Mouse (Mus musculus) MEL (cell line): ENCODE results near the gene Fbxl20. TPM values are rescaled to one million over a fixed set of nuclear protein-coding genes. Genes with fewer than 3 reads are reported as not detected.

Experiments used
- DNase-seq: peaks from one replicate; pipeline ENCODE4 v3.0.0; 2011; ENCODE audit warnings: low read depth, low spot score
- H3K27ac ChIP-seq: 2 replicates; pipeline ENCODE4 v1.5.1; 2012; ENCODE audit warnings: low read depth, mild to moderate bottlenecking, control low read depth, low read length, moderate library complexity; ENCODE audit not compliant: control insufficient read depth
- H3K27me3 ChIP-seq, 2 experiments: fragments of 150-350 bp in 1 of 2; sonication (generic) in 1 of 2; 2 replicates each; pipeline ENCODE4 v1.6.1; 2012; ENCODE audit warnings: low read length in 2 of 2, mild to moderate bottlenecking in 2 of 2, improper control_type of control experiment in 1 of 2, moderate library complexity in 1 of 2; ENCODE audit not compliant: insufficient read depth in 2 of 2, control insufficient read depth in 1 of 2
- H3K36me3 ChIP-seq, 2 experiments: 2 replicates each; pipeline ENCODE4 v1.6.1; 2012 to 2014; ENCODE audit warnings: low read length in 2 of 2, improper control_type of control experiment in 1 of 2, inconsistent platforms in 1 of 2, mild to moderate bottlenecking in 1 of 2; ENCODE audit not compliant: insufficient read depth in 2 of 2, control insufficient read depth in 1 of 2
- H3K4me1 ChIP-seq, 2 experiments: fragments of 150-350 bp in 1 of 2; sonication (generic) in 1 of 2; 2 replicates each; pipeline ENCODE4 v1.6.1; 2012; ENCODE audit warnings: low read length in 2 of 2, improper control_type of control experiment in 1 of 2, mild to moderate bottlenecking in 1 of 2; ENCODE audit not compliant: insufficient read depth in 2 of 2, control insufficient read depth in 1 of 2
- H3K4me3 ChIP-seq, 2 experiments: fragments of 150-350 bp in 1 of 2; sonication (generic) in 1 of 2; 2 replicates each; pipeline ENCODE4 v1.5.1; 2012; ENCODE audit warnings: low read depth in 2 of 2, low read length in 2 of 2, mild to moderate bottlenecking in 2 of 2, moderate library complexity in 2 of 2, control low read depth in 1 of 2, improper control_type of control experiment in 1 of 2; ENCODE audit not compliant: control insufficient read depth in 1 of 2, insufficient read depth in 1 of 2
- H3K79me2 ChIP-seq: 2 replicates; pipeline ENCODE4 v1.6.1; 2012; ENCODE audit warnings: mild to moderate bottlenecking, low read length, moderate library complexity; ENCODE audit not compliant: control insufficient read depth, poor library complexity, insufficient read depth
- H3K9ac ChIP-seq: 2 replicates; pipeline ENCODE4 v1.6.1; 2012; ENCODE audit warnings: low read depth, mild to moderate bottlenecking, control low read depth, low read length, moderate library complexity; ENCODE audit not compliant: control insufficient read depth, poor library complexity, severe bottlenecking
- H3K9me3 ChIP-seq: fragments of 150-350 bp; sonication (generic); replicated peaks from 2 replicates; pipeline ENCODE4 v1.6.1; 2012; ENCODE audit warnings: mild to moderate bottlenecking, low read length, improper control_type of control experiment, moderate library complexity; ENCODE audit not compliant: insufficient read depth
- E2F4 ChIP-seq: IDR thresholded peaks from 2 replicates; pipeline ENCODE4 v1.6.1; 2011; ENCODE audit warnings: low read depth, low read length, improper control_type of control experiment, borderline replicate concordance
- ELF1 ChIP-seq: IDR thresholded peaks from 2 replicates; pipeline ENCODE4 v1.6.1; 2014; ENCODE audit warnings: low read depth, mild to moderate bottlenecking, inconsistent platforms, low read length, improper control_type of control experiment, moderate library complexity
- EP300 ChIP-seq, 2 experiments: IDR thresholded peaks; 2 replicates each; pipeline ENCODE4 v1.6.1; 2011; ENCODE audit warnings: improper control_type of control experiment in 2 of 2, low read length in 2 of 2, low read depth in 1 of 2, mild to moderate bottlenecking in 1 of 2
- GATA1 ChIP-seq: IDR thresholded peaks from 2 replicates; pipeline ENCODE4 v1.6.1; 2011; ENCODE audit warnings: low read depth, low read length, improper control_type of control experiment
- JUND ChIP-seq: IDR thresholded peaks from 2 replicates; pipeline ENCODE4 v1.6.1; 2011; ENCODE audit warnings: low read depth, mild to moderate bottlenecking, improper control_type of control experiment, low read length
- KAT2A ChIP-seq: conservative IDR thresholded peaks from 2 replicates; pipeline ENCODE4 v1.6.1; 2012; ENCODE audit warnings: low read depth, low read length, improper control_type of control experiment, inconsistent platforms
- MAZ ChIP-seq: IDR thresholded peaks from 2 replicates; pipeline ENCODE4 v1.6.1; 2012; ENCODE audit warnings: low read depth, mild to moderate bottlenecking, inconsistent platforms, low read length, improper control_type of control experiment
- MEF2A ChIP-seq: IDR thresholded peaks from 2 replicates; pipeline ENCODE4 v1.6.1; 2014; ENCODE audit warnings: low read depth, mild to moderate bottlenecking, inconsistent platforms, low read length, improper control_type of control experiment; ENCODE audit not compliant: poor library complexity, insufficient replicate concordance, severe bottlenecking; ENCODE audit errors: extremely low read depth
- MXI1 ChIP-seq: IDR thresholded peaks from 2 replicates; pipeline ENCODE4 v1.6.1; 2011; ENCODE audit warnings: mild to moderate bottlenecking, low read depth, low read length, improper control_type of control experiment
- POLR2A ChIP-seq, 2 experiments: IDR thresholded peaks; 2 replicates each; pipeline ENCODE4 v1.6.1; 2011 to 2012; ENCODE audit warnings: low read length in 2 of 2, mild to moderate bottlenecking in 2 of 2, control low read depth in 1 of 2, improper control_type of control experiment in 1 of 2, low read depth in 1 of 2, moderate library complexity in 1 of 2; ENCODE audit not compliant: control insufficient read depth in 1 of 2, insufficient read depth in 1 of 2, poor library complexity in 1 of 2
- POLR2AphosphoS2 ChIP-seq: IDR thresholded peaks from 2 replicates; pipeline ENCODE4 v1.6.1; 2011; ENCODE audit warnings: low read length, improper control_type of control experiment
- POLR2AphosphoS5 ChIP-seq: IDR thresholded peaks from 2 replicates; pipeline ENCODE4 v1.6.1; 2012; ENCODE audit warnings: low read depth, borderline replicate concordance, mild to moderate bottlenecking, inconsistent platforms, low read length, moderate library complexity, mixed read lengths
- SMC3 ChIP-seq: IDR thresholded peaks from 2 replicates; pipeline ENCODE4 v1.6.1; 2011; ENCODE audit warnings: low read depth, low read length, improper control_type of control experiment
- TAL1 ChIP-seq: IDR thresholded peaks from 2 replicates; pipeline ENCODE4 v1.6.1; 2012; ENCODE audit warnings: mild to moderate bottlenecking, inconsistent platforms, low read length, moderate library complexity, mixed read lengths
- TBP ChIP-seq: IDR thresholded peaks from 2 replicates; pipeline ENCODE4 v1.8.0; 2011; ENCODE audit warnings: low read depth, low read length, improper control_type of control experiment
- UBTF ChIP-seq: IDR thresholded peaks from 2 replicates; pipeline ENCODE4 v1.6.1; 2012; ENCODE audit warnings: low read depth, mild to moderate bottlenecking, inconsistent platforms, low read length, improper control_type of control experiment, moderate library complexity, borderline replicate concordance; ENCODE audit not compliant: insufficient read depth
- USF2 ChIP-seq, 2 experiments: IDR thresholded peaks; 2 replicates each; pipeline ENCODE4 v1.6.1; 2011 to 2012; ENCODE audit warnings: improper control_type of control experiment in 2 of 2, low read length in 2 of 2, borderline replicate concordance in 1 of 2, inconsistent platforms in 1 of 2, low read depth in 1 of 2, mild to moderate bottlenecking in 1 of 2; ENCODE audit not compliant: insufficient read depth in 1 of 2
- ZKSCAN1 ChIP-seq: IDR thresholded peaks from 2 replicates; pipeline ENCODE4 v1.6.1; 2012; ENCODE audit warnings: low read depth, mild to moderate bottlenecking, inconsistent platforms, low read length, improper control_type of control experiment, moderate library complexity
- polyA plus RNA-seq, 2 experiments: library from polyadenylated mRNA; stranded (reverse) in 1 of 2; unstranded in 1 of 2; fragments of >175 nt in 1 of 2; fragments of >200 nt in 1 of 2; gene quantifications; 2 replicates each; pipeline versions ENCODE4 v1.2.1 to v1.2.4; 2012; ENCODE audit warnings: low replicate concordance in 2 of 2, low read depth in 1 of 2; ENCODE audit not compliant: insufficient read length in 2 of 2, insufficient read depth in 1 of 2, missing spikeins in 1 of 2
- total RNA-seq: library from RNA; depleted of rRNA; stranded (reverse); fragments of 300-350 nt; gene quantifications from 2 replicates; pipeline ENCODE4 v1.2.3, GENCODE M21; 2012; rRNA removed

The Fbxl20 gene
- total and polyA plus RNA-seq, 3 experiments: 4.4 to 10.0 TPM; not detected in 1

DNA sequence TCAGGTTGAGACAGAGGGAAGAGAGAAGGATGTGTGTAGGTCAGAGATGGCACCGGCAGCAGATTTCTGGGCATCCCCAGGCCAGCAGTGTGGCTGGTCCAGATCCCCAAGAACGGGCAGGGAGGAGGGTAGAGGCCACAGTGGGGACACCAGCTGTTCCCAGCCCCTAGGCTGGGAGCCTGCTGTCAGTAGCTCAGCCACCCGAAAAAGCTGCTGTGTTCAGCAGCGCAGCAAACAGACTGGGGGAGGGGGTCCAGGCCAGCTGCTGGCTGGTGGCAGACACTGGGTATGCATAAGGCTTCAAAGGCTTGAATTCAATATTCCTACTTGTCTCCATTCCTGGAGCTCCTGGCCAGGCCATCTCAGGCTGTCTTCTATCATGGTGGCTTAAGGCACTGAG, 115.4 kb downstream of the Fbxl20 start:
- no peaks in the 10 kb centered on the region for H3K27me3 ChIP-seq
- TF ChIP-seq KAT2A (no peak), POLR2AphosphoS2 (no peak), USF2 (IDR thresholded peaks at IDR 0.05; ENCODE audit: borderline replicate concordance in 1 of 2, insufficient read depth in 1 of 2, low read depth in 1 of 2, low read length in 2 of 2) (no peak), UBTF (no peak), SMC3 (no peak), MXI1 (no peak), MEF2A (no peak), EP300 (IDR thresholded peaks at IDR 0.05; ENCODE audit: low read depth in 1 of 2, low read length in 2 of 2) (no peak), GATA1 (no peak), TBP (no peak), MAZ (no peak)
- peaks cover 0 to 4% of the 10 kb centered on the region in 2 experiments; a peak in 1 of 4 replicates for H3K4me1 ChIP-seq
- no peak overlapping the region for H3K9ac ChIP-seq
- H3K27ac ChIP-seq: no peak overlapping the region
- no peaks in the 10 kb centered on the region for H3K9me3 ChIP-seq
- DNase-seq: no peak
- H3K4me3 ChIP-seq: no peak overlapping the region
- H3K36me3 ChIP-seq: no peaks in the 10 kb centered on the region; a peak in 1 of 4 replicates
- H3K79me2 ChIP-seq: no peaks in the 10 kb centered on the region

DNA sequence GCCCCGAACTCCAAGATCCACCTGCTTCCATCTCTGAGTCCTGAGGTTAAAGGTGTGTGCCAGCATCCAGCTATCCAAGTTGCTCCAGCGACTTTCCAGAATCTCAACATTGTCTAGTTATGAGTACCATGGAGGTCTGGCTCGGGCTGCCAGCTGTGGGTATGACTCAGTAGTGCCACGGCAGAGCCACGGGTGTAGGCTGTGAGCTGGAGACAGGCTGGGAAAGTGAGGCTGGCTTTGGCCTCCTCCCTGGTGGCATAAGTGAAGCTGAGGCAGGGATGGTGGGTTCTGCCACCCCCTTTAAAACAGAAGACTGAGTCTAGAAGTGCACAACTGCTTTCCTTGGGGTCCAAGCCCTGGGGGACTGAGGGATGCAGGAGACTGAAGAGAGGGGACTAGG, 116.1 kb downstream of the Fbxl20 start:
- TF ChIP-seq JUND: no peak
- no peak for TF ChIP-seq POLR2A (IDR thresholded peaks at IDR 0.05; ENCODE audit: control insufficient read depth in 1 of 2, insufficient read depth in 1 of 2, low read depth in 1 of 2, low read length in 2 of 2, poor library complexity in 1 of 2)
- no peak for TF ChIP-seq POLR2AphosphoS5
- TF ChIP-seq USF2 (IDR thresholded peaks at IDR 0.05; ENCODE audit: borderline replicate concordance in 1 of 2, insufficient read depth in 1 of 2, low read depth in 1 of 2, low read length in 2 of 2): no peak
- no peak for TF ChIP-seq GATA1
- no peak for TF ChIP-seq E2F4
- TF ChIP-seq EP300 (IDR thresholded peaks at IDR 0.05; ENCODE audit: low read depth in 1 of 2, low read length in 2 of 2): no peak
- no peak for TF ChIP-seq ZKSCAN1
- TF ChIP-seq ELF1: no peak
- no peak for TF ChIP-seq TAL1
- no peak for DNase-seq
- H3K9ac ChIP-seq: no peak overlapping the region
- H3K4me1 ChIP-seq: peaks cover 0 to 6% of the 10 kb centered on the region in 2 experiments; a peak in 1 of 4 replicates
- H3K4me3 ChIP-seq: no peak overlapping the region
- peaks cover 3% of the 10 kb centered on the region in 2 experiments for H3K36me3 ChIP-seq
- no peaks in the 10 kb centered on the region for H3K27me3 ChIP-seq
- H3K79me2 ChIP-seq: peaks cover under 1% of the 10 kb centered on the region; the same call in 1 of the 2 replicates
- H3K9me3 ChIP-seq: no peaks in the 10 kb centered on the region
- H3K27ac ChIP-seq: no peak overlapping the region

Other genes starting within 250 kb of the Fbxl20 start
- 13.1 and 15.1 TPM in 2 replicates for gene Plxdc1, start 164.0 kb downstream of the Fbxl20 start, total RNA-seq
- gene Plxdc1, start 164.0 kb downstream of the Fbxl20 start, polyA plus RNA-seq: 10 to 100 TPM in 1 of 2 experiments, not detected in 1; 24.5 TPM
- gene Arl5c, start 154.2 kb downstream of the Fbxl20 start, total RNA-seq: 1.2 and 1.3 TPM in 2 replicates
- gene Arl5c, start 154.2 kb downstream of the Fbxl20 start, polyA plus RNA-seq: 10 to 100 TPM in 1 of 2 experiments, not detected in 1; 10.4 TPM
- 1.8 and 2.3 TPM in 2 replicates for gene Cacnb1, start 127.4 kb downstream of the Fbxl20 start, total RNA-seq
- 1 to 10 TPM in 1 of 2 experiments, not detected in 1; 4.4 TPM for gene Cacnb1, start 127.4 kb downstream of the Fbxl20 start, polyA plus RNA-seq
- gene Rpl19, start 123.7 kb downstream of the Fbxl20 start, total RNA-seq: 4,634 and 4,715 TPM in 2 replicates
- 1,000 to 10,000 TPM in 1 of 2 experiments, 100 to 1,000 TPM in 1; 210 to 2,650 TPM for gene Rpl19, start 123.7 kb downstream of the Fbxl20 start, polyA plus RNA-seq
- not detected in 2 replicates for gene Stac2, start 96.9 kb downstream of the Fbxl20 start, total RNA-seq
- gene Stac2, start 96.9 kb downstream of the Fbxl20 start, polyA plus RNA-seq: under 1 TPM in 1 of 2 experiments, not detected in 1; 0.04 TPM
- gene Med1, start 42.9 kb upstream of the Fbxl20 start, total RNA-seq: 39.9 and 43.6 TPM in 2 replicates
- 100 to 1,000 TPM in 1 of 2 experiments, 10 to 100 TPM in 1; 58.6 to 122 TPM for gene Med1, start 42.9 kb upstream of the Fbxl20 start, polyA plus RNA-seq
- 34.3 and 35.2 TPM in 2 replicates for gene Cdk12, start 52.7 kb upstream of the Fbxl20 start, total RNA-seq
- 10 to 100 TPM; 34.6 to 45.5 TPM for gene Cdk12, start 52.7 kb upstream of the Fbxl20 start, polyA plus RNA-seq
- gene Neurod2, start 179.2 kb upstream of the Fbxl20 start, total RNA-seq: not detected in 2 replicates
- gene Neurod2, start 179.2 kb upstream of the Fbxl20 start, polyA plus RNA-seq: not detected
- gene Ppp1r1b, start 198.0 kb upstream of the Fbxl20 start, total RNA-seq: 25.4 and 35.2 TPM in 2 replicates
- gene Ppp1r1b, start 198.0 kb upstream of the Fbxl20 start, polyA plus RNA-seq: 100 to 1,000 TPM in 1 of 2 experiments, not detected in 1; 114 TPM
- 61.7 and 62.5 TPM in 2 replicates for gene Stard3, start 208.0 kb upstream of the Fbxl20 start, total RNA-seq
- gene Stard3, start 208.0 kb upstream of the Fbxl20 start, polyA plus RNA-seq: 10 to 100 TPM in 1 of 2 experiments, not detected in 1; 53.0 TPM
- not detected in 2 replicates for gene Tcap, start 233.4 kb upstream of the Fbxl20 start, total RNA-seq
- gene Tcap, start 233.4 kb upstream of the Fbxl20 start, polyA plus RNA-seq: under 1 TPM in 1 of 2 experiments, not detected in 1; 0.07 TPM
- not detected in 2 replicates for gene Pnmt, start 236.0 kb upstream of the Fbxl20 start, total RNA-seq
- not detected for gene Pnmt, start 236.0 kb upstream of the Fbxl20 start, polyA plus RNA-seq